Mouse (Mus musculus) gonadal fat pad, adult 2 months (tissue): ENCODE measurements at regions not wholly inside any gene's neighbourhood (a gene's known extent, or its start where the extent isn't known, plus 50 kb on each side); places are given as distances from the start of the nearest gene placed in this dataset.

Experiments used
- DNase-seq: peaks from one replicate; pipeline ENCODE4 v3.0.0-alpha.2; 2012; ENCODE audit warnings: low read depth

DNA sequence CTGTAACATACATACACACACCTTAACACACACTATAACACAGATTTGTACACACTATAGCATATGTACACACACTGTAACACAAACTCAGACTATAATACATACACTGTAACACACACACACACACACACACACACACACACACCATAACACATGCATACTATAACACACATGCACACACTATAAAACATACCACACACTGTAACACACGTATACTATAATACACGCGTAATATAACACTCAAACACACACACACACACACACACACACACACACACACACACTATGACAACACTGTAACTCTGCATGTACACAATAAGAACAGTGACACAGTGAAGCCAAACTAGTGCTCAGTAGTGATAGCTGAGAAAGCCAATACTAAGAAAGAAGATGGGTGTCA, 147.7 kb upstream of the Igfbp3 start:
- no peak for DNase-seq

DNA sequence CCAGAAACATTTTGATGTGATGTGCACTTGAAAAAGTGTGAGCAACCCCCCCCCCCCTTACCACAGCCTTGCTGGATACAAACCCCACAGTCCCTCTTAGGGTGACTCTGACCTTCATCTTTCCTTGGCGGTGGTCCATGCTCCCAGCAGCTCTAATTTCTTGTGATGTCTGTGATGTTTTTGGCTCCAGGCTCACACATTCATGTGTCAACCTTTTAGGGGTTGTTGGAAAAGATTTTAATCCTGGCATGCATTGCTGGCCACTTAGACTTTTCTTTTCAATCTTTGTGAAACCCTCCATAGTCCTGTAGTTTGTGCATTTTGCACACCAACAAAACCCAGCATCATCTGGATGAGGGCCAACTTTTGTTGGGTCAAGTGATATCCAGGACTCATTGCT, 134.9 kb upstream of the Igfbp3 start:
- no peak for DNase-seq

DNA sequence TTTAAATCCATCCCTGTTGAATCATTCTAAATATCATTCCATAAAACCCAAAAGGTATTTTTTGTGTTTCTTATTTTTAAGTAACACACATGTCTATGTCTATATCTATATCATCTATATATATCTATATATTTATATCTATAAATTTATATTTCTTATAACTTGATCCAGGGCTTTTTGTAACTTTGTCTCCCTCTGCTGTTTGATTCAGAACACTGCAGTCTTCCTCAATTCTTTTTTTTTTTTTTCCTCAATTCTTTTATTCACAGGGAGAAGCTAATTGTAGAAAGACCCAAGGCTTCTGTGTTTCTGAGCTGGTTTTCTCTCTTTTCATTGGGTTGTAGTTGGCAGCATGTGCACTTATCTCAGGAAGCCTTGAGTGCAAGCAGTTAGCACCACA, 124.1 kb upstream of the Igfbp3 start:
- no peak for DNase-seq

DNA sequence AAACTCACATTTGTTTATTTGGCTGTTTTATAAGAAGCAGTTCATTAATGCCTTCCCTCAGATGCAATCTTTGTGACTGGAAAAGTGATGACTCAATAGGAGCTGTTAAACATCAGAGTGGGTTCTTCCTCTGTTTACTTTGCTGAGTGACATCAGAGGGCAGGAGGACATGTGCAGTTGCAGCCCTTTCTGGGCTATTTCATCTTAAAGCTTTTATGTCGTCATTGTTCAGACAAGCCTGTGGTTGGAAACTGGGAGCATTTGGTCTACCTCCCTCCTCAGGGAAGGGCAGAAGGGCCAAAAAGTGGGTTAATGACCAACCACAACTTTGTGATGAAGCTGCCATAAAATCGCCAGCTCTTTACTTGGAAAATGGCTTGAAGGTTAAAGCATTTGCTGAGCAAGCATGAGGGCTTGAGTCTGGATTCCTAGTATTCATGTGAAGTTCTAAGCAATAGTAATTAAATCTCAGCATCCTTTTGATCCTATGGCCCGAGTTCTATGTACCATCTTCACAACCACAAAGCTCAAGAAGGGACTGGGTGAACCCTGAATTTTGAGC, 103.8 kb upstream of the Igfbp3 start:
- DNase-seq = no peak

DNA sequence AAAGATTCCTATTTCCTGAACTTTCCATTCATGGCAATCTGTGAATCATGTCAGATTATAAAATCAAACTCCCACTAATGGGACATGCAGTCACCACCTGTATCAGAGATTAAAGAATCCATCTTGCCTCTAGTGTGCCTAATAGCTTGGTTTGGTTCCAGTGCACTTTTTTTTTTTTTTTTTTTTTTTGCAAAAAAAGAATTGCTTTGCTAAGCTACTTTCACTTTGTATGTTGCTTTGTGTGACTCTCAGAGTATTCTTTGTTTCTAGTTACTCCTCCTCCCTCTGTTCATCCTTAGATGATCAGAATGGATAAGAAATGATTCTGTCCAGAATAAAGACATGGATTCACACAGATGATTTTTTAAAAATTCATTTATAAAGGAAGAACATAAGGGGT, 82.5 kb upstream of the Igfbp3 start:
- DNase-seq = no peak

DNA sequence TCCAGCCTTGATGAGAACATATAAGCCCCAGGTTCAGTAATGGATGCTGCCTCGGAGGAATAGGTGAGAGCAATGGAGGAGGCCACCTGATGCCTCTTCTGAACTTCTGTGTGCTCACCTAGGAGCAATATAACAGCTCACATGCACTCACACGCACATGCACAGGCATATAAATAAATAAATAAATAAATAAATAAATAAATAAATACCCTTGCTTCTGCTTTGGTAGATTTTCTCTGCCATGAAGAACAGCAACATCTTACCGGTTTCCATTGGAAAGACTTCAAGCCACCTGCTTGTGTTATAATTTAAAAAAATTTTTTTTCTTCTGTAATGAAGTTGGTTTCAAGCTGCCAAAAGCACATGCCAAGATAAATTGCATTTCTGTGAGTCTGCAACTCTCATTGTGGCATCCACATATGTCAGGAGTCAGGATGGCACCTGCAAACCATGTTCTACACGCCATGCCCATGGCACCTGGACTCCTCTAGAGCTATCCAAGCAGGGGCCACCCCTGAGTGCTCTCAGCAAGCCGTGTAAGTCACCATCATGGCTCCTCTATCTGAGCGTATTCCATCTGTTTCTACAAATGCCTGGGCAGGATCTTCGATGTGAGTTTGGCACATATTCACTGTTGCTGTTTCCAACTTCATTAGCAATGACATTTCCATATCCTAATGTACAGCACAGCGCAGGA, 75.7 kb upstream of the Igfbp3 start:
- DNase-seq = no peak

DNA sequence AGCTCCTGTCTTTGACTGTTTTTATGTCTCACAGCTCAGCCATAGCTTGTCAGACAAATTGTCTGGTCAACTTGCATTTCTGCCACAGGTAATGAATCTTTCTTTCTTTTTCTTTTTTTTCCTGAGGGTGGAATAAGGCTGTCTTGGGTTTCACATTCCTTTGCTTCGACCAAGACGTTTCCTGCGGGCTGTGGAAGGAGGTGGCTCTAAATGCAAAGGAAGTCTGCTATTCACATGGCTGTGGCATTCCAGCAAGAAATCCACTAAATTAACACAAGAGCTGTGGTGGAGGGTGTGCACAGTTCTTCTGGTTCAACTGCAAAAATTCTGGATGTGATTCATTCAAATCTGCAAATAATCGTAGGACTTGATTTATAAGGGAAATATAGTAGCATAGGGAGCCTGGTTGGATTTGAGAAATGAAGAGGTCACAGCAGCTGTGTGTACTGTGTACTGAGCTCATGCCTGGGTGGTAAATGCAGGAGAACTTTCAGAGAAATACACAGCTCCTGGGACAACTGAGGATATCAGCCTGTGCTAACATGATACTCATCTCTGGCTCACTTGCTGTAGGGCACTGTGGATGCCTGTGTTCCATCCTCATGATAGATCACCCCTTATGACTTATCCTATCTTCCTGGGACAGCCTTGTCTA, 71.2 kb upstream of the Igfbp3 start:
- DNase-seq = no peak

DNA sequence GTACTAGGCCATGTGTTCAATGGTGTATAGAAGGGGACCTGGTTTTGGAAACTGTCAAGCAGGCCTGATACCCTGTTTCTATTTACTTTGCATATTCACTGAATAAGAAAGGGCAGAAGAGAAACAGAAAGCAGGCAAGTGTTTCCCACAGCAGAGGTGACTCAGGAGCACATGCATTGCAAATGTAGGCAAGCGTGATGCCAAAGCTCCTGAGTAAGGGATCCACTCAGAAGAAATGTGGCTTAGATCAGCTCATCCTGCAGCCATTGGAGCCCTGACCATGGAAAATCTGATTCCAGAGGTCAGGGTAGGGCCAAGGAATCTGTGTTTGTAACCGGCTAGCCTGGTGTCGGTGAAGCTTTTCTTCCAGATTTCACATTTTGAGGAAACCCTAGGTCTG, 69.3 kb upstream of the Igfbp3 start:
- DNase-seq = no peak

DNA sequence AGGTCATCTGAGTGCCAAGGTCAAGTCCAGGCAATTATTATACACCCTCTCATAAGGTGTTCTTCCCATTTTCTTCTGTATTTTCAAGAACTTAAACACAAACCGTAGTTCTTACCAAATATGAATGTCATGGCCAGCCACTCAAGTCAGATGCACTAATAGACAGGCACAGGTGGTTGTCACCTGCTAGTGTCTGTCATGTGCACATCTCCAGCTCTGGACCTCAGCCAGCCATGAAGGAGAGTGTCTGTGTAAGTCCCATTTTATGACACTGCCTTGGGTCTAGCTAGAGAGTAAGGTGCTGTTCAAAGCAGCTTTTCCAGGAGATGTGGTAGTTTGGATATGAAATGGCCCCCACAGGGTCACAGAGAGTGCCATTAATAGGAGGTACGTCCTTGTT, 68.5 kb upstream of the Igfbp3 start:
- no peak for DNase-seq

DNA sequence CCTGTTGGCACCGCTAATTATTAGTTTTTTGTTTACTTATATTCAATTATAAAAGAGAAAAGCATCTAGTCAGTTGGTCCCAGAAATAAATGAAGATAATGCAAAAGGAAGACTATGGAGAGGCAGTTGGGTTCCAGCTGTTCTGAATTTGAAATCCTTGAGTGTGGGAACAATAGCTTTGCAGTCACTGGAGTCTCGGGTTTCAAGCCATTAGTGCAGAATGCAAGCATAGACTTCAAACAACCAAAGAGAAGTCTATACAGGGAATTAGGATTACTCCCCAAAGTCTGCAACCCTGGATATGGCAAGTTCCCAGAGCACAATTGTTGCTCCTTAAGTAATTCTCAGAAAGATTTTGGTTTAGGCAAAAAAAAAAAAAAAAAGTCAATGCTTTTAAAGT, 67.9 kb upstream of the Igfbp3 start:
- no peak for DNase-seq

DNA sequence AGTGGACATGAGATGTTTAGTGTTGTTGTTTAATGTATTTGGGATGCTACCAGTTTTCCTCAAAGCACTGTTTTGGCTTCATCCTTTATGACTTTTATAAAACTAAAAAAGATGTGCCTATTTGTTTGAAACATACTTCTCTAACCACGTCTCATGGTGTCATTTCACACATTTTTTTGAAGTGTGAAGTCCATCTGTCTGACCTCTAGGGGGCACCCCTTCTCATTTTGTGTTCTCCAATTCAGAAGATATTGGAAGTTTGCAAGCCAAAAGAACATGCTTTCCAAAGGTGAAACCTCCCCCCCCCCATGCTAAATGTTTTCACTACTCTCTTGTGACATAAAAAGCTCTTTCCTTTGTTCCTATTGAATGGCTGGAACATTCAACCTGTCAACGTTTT, 66.2 kb upstream of the Igfbp3 start:
- DNase-seq = no peak

DNA sequence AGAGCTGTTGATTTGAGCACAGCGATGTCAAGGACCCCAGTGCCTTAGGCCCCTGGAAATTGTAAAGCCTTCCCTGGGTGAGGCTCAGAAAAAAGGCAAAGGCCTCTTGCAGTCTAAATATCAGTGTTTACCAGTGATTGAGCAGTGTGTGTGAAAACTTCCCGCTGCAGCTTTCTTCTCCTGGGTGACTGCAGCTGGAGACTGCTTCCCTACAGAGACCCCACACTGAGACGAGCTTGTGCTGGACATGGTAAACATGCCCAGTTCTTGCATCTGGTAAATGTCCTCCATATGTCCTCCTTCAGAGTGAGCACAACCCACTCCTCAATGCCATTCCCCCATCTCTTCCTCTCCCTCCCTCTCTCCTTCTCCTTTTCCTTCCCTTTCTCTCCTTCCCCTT, 58.8 kb upstream of the Igfbp3 start:
- no peak for DNase-seq

DNA sequence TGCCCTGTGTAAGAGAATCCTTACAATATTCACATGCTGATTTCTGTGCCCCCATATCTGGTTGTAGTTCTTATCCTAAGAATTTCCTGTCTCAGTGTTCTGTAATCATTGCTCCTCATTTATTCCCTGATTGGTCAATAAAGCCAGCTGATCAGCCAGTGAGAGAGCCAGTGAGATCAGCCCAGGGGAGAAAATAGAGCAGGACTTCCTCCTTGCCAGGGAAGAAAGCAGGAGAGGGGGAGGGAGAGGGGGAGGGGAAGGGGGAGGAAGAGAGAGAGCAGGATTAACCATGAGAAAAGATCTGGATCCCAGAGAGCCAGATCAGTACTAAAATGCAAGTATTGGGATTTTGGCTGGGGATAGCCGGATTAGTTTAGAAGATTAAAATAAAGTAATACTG, 57.2 kb upstream of the Igfbp3 start:
- DNase-seq = no peak

DNA sequence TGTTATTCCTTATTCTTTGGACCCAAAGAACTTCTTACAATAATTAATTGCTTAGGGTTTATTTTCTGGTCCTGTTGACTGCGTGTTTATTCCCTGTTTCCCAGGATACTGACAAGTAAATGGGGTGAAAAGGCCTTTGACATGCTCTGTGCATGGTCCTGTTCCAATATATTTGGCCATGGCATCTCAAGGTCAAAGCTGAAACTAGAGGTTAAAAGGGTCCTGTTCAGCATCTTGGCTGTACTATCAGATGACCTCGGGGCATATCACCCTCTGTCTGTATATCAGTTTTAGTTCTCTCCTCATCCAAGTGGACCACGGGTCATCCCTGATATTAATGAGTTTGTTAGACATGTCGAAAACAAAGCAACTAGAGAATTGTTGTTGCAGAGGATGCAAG, 50.2 kb upstream of the Igfbp3 start:
- no peak for DNase-seq
